Mouse (Mus musculus): Measurements from ENCODE around the gene F2. TPM values are rescaled to one million over a fixed set of nuclear protein-coding genes. Genes with fewer than 3 reads are reported as not detected.

Gene F2
- polyA plus RNA-seq, 1 experiment from 2014 or later, result 0.36 TPM

GRCm38 (mm10) chr2:91666386-91666910, 30.2 kb upstream of the F2 start:
- no peaks in the 10 kb centered on the region for H3K4me1 ChIP-seq (ENCODE audit: control insufficient read depth, insufficient read depth, low read length)
- H3K4me3 ChIP-seq (ENCODE audit: low read depth, low read length), result no peak overlapping the region

GRCm38 (mm10) chr2:91664780-91665179, 28.6 kb upstream of the F2 start:
- H3K4me3 ChIP-seq (ENCODE audit: low read depth, low read length), result no peak overlapping the region
- no peaks in the 10 kb centered on the region for H3K4me1 ChIP-seq (ENCODE audit: control insufficient read depth, insufficient read depth, low read length)
- no peak overlapping the region for H3K27ac ChIP-seq (ENCODE audit: low read depth, low read length)
- no peak overlapping the region for H3K9ac ChIP-seq (replicated peaks; ENCODE audit: low read depth, low read length)
- no peak for ATAC-seq (ENCODE audit: low read depth)
- no peaks in the 10 kb centered on the region for H3K27me3 ChIP-seq (ENCODE audit: control insufficient read depth, insufficient read depth, low read length)
- peaks cover 66% of the 10 kb centered on the region for H3K36me3 ChIP-seq (ENCODE audit: control insufficient read depth, insufficient read depth, low read length)
- no peaks in the 10 kb centered on the region for H3K9me3 ChIP-seq (ENCODE audit: control insufficient read depth, low read length)
- H3K4me2 ChIP-seq (ENCODE audit: low read depth, low read length), result no peak overlapping the region

More at GRCm38 (mm10) chr2:91666386-91666910, 30.2 kb upstream of the F2 start:
- no peak overlapping the region for H3K4me2 ChIP-seq (ENCODE audit: low read depth, low read length)
- no peak for ATAC-seq (ENCODE audit: low read depth)
- no peaks in the 10 kb centered on the region for H3K9me3 ChIP-seq (ENCODE audit: control insufficient read depth, low read length)
- no peaks in the 10 kb centered on the region for H3K27me3 ChIP-seq (ENCODE audit: control insufficient read depth, insufficient read depth, low read length)
- peaks cover 75% of the 10 kb centered on the region for H3K36me3 ChIP-seq (ENCODE audit: control insufficient read depth, insufficient read depth, low read length)
- 95% methylated on average over 6 of the region's 6 CpGs for WGBS
- H3K9ac ChIP-seq (replicated peaks; ENCODE audit: low read depth, low read length), result no peak overlapping the region
- H3K27ac ChIP-seq (ENCODE audit: low read depth, low read length), result no peak overlapping the region

- Histone ChIP-seq H3K27ac (ENCODE audit: low read depth, low read length) (no peak overlapping the region), H3K36me3 (ENCODE audit: control insufficient read depth, insufficient read depth, low read length) (peaks cover 59% of the 10 kb centered on the region)
- ATAC-seq (ENCODE audit: low read depth), result no peak
Observed at GRCm38 (mm10) chr2:91660981-91661380, 24.8 kb upstream of the F2 start.

GRCm38 (mm10) chr2:91659657-91660056, 23.4 kb upstream of the F2 start:
- Histone ChIP-seq H3K36me3 (ENCODE audit: control insufficient read depth, insufficient read depth, low read length) (peaks cover 64% of the 10 kb centered on the region), H3K9me3 (ENCODE audit: control insufficient read depth, low read length) (no peaks in the 10 kb centered on the region), H3K27ac (ENCODE audit: low read depth, low read length) (no peak overlapping the region), H3K4me3 (ENCODE audit: low read depth, low read length) (no peak overlapping the region), H3K9ac (replicated peaks; ENCODE audit: low read depth, low read length) (no peak overlapping the region), H3K27me3 (ENCODE audit: control insufficient read depth, insufficient read depth, low read length) (no peaks in the 10 kb centered on the region), H3K4me1 (ENCODE audit: control insufficient read depth, insufficient read depth, low read length) (no peaks in the 10 kb centered on the region), H3K4me2 (ENCODE audit: low read depth, low read length) (no peak overlapping the region)
- ATAC-seq (ENCODE audit: low read depth), result no peak
- WGBS, result 98% methylated on average over 8 of the region's 8 CpGs

More at GRCm38 (mm10) chr2:91660981-91661380, 24.8 kb upstream of the F2 start:
- Histone ChIP-seq H3K9ac (replicated peaks; ENCODE audit: low read depth, low read length) (no peak overlapping the region), H3K4me1 (ENCODE audit: control insufficient read depth, insufficient read depth, low read length) (no peaks in the 10 kb centered on the region), H3K4me2 (ENCODE audit: low read depth, low read length) (no peak overlapping the region), H3K9me3 (ENCODE audit: control insufficient read depth, low read length) (no peaks in the 10 kb centered on the region), H3K4me3 (ENCODE audit: low read depth, low read length) (no peak overlapping the region), H3K27me3 (ENCODE audit: control insufficient read depth, insufficient read depth, low read length) (no peaks in the 10 kb centered on the region)
- WGBS, result 92% methylated on average over 6 of the region's 6 CpGs

GRCm38 (mm10) chr2:91656774-91657173, 20.6 kb upstream of the F2 start:
- 79% methylated on average over 8 of the region's 8 CpGs for WGBS
- H3K4me3 ChIP-seq (ENCODE audit: low read depth, low read length), result no peak overlapping the region
- no peak for ATAC-seq (ENCODE audit: low read depth)
- H3K9me3 ChIP-seq (ENCODE audit: control insufficient read depth, low read length), result no peaks in the 10 kb centered on the region
- H3K36me3 ChIP-seq (ENCODE audit: control insufficient read depth, insufficient read depth, low read length), result peaks cover 51% of the 10 kb centered on the region
- H3K27ac ChIP-seq (ENCODE audit: low read depth, low read length), result no peak overlapping the region
- no peak overlapping the region for H3K9ac ChIP-seq (replicated peaks; ENCODE audit: low read depth, low read length)
- H3K4me1 ChIP-seq (ENCODE audit: control insufficient read depth, insufficient read depth, low read length), result no peaks in the 10 kb centered on the region
- no peak overlapping the region for H3K4me2 ChIP-seq (ENCODE audit: low read depth, low read length)
- no peaks in the 10 kb centered on the region for H3K27me3 ChIP-seq (ENCODE audit: control insufficient read depth, insufficient read depth, low read length)

GRCm38 (mm10) chr2:91655827-91656226, 19.6 kb upstream of the F2 start:
- no peak for ATAC-seq (ENCODE audit: low read depth)
- H3K9me3 ChIP-seq (ENCODE audit: control insufficient read depth, low read length), result no peaks in the 10 kb centered on the region
- peaks cover 4% of the 10 kb centered on the region; the same call in 1 of the 2 replicates for H3K4me1 ChIP-seq (ENCODE audit: control insufficient read depth, insufficient read depth, low read length)
- peaks cover 51% of the 10 kb centered on the region for H3K36me3 ChIP-seq (ENCODE audit: control insufficient read depth, insufficient read depth, low read length)
- H3K27me3 ChIP-seq (ENCODE audit: control insufficient read depth, insufficient read depth, low read length), result no peaks in the 10 kb centered on the region
- H3K4me3 ChIP-seq (ENCODE audit: low read depth, low read length), result no peak overlapping the region
- H3K27ac ChIP-seq (ENCODE audit: low read depth, low read length), result no peak overlapping the region
- H3K4me2 ChIP-seq (ENCODE audit: low read depth, low read length), result no peak overlapping the region
- 80% methylated on average over 6 of the region's 6 CpGs for WGBS
- no peak overlapping the region for H3K9ac ChIP-seq (replicated peaks; ENCODE audit: low read depth, low read length)

GRCm38 (mm10) chr2:91655388-91655787, 19.2 kb upstream of the F2 start:
- Histone ChIP-seq H3K27ac (ENCODE audit: low read depth, low read length) (no peak overlapping the region), H3K9me3 (ENCODE audit: control insufficient read depth, low read length) (no peaks in the 10 kb centered on the region), H3K9ac (replicated peaks; ENCODE audit: low read depth, low read length) (no peak overlapping the region), H3K4me3 (ENCODE audit: low read depth, low read length) (no peak overlapping the region), H3K4me2 (ENCODE audit: low read depth, low read length) (no peak overlapping the region), H3K36me3 (ENCODE audit: control insufficient read depth, insufficient read depth, low read length) (peaks cover 51% of the 10 kb centered on the region), H3K27me3 (ENCODE audit: control insufficient read depth, insufficient read depth, low read length) (no peaks in the 10 kb centered on the region), H3K4me1 (ENCODE audit: control insufficient read depth, insufficient read depth, low read length) (peaks cover 7% of the 10 kb centered on the region; the same call in 1 of the 2 replicates)
- 90% methylated on average over 5 of the region's 5 CpGs for WGBS
- ATAC-seq (ENCODE audit: low read depth), result no peak

GRCm38 (mm10) chr2:91652863-91653262, 16.6 kb upstream of the F2 start:
- Histone ChIP-seq H3K27ac (ENCODE audit: low read depth, low read length) (no peak overlapping the region), H3K9ac (replicated peaks; ENCODE audit: low read depth, low read length) (no peak overlapping the region), H3K9me3 (ENCODE audit: control insufficient read depth, low read length) (no peaks in the 10 kb centered on the region), H3K4me1 (ENCODE audit: control insufficient read depth, insufficient read depth, low read length) (peaks cover 15% of the 10 kb centered on the region), H3K36me3 (ENCODE audit: control insufficient read depth, insufficient read depth, low read length) (peaks cover 43% of the 10 kb centered on the region), H3K4me2 (ENCODE audit: low read depth, low read length) (no peak overlapping the region), H3K27me3 (ENCODE audit: control insufficient read depth, insufficient read depth, low read length) (no peaks in the 10 kb centered on the region), H3K4me3 (ENCODE audit: low read depth, low read length) (no peak overlapping the region)
- 44% methylated on average over 6 of the region's 6 CpGs for WGBS
- no peak for ATAC-seq (ENCODE audit: low read depth)

- H3K4me2 ChIP-seq (ENCODE audit: low read depth, low read length), result no peak overlapping the region
Observed at GRCm38 (mm10) chr2:91651458-91652258, 15.4 kb upstream of the F2 start.

More at GRCm38 (mm10) chr2:91651458-91652258, 15.4 kb upstream of the F2 start:
- peaks cover 48% of the 10 kb centered on the region for H3K36me3 ChIP-seq (ENCODE audit: control insufficient read depth, insufficient read depth, low read length)
- H3K9me3 ChIP-seq (ENCODE audit: control insufficient read depth, low read length), result no peaks in the 10 kb centered on the region
- no peak for ATAC-seq (ENCODE audit: low read depth)
- 91% methylated on average over 14 of the region's 14 CpGs for WGBS
- peaks cover 15% of the 10 kb centered on the region for H3K4me1 ChIP-seq (ENCODE audit: control insufficient read depth, insufficient read depth, low read length)
- no peaks in the 10 kb centered on the region for H3K27me3 ChIP-seq (ENCODE audit: control insufficient read depth, insufficient read depth, low read length)
- H3K9ac ChIP-seq (replicated peaks; ENCODE audit: low read depth, low read length), result no peak overlapping the region
- no peak overlapping the region for H3K4me3 ChIP-seq (ENCODE audit: low read depth, low read length)
- H3K27ac ChIP-seq (ENCODE audit: low read depth, low read length), result no peak overlapping the region
